Mouse (Mus musculus) adrenal gland, adult 8-10 months (tissue): ENCODE measurements at regions not wholly inside any gene's neighbourhood (a gene's known extent, or its start where the extent isn't known, plus 50 kb on each side); places are given as distances from the start of the nearest gene placed in this dataset.
A peak's percentile ranks its signal among the peaks of the same experiment; 100 is the strongest.
"Not testable (repeated sequence)": the region's sequence is repeated elsewhere in the genome, so short reads cannot be mapped to it uniquely, and the experiment has no call there.

Source experiments
- DNase-seq: peaks from one replicate; pipeline ENCODE4 v3.0.0; 2022

DNA sequence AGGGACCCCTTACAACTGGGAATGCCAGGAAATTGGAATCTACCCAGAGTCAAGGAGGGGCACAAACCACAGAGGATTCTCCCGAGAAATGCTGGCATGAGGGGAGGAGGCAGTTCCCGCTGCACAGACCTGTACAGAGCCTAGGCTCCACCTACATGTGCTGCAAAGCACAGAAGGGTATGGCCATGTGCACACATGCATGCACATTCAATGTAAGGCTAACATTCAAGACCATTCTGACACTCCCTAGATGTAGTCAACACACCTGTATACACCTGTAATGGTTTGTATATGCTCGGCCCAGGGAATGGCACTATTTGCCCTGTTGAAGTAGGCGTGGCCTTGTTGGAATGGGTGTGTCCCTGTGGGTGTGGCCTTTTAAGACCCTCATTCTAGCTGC is 238.0 kb downstream of the Prex1 start:
- no peak for DNase-seq

DNA sequence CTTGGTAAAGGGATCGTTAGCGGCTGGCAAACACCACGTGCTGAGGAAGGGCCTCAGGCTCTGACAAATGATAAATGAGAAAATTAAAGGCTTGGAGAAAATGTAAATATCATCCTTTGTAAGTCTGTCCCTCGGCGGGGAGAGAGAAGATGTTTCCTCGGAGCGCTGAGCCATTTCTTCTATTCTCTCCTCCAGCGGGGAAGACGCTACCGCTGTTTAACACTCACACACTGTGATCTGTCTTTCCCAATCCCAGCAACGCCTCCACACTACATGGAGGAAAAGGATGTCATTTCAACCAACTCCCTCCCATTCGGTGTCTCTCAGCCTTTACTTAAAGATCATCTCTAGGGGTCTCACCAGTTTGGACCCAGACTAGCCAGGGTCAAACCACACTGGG is 239.0 kb downstream of the Prex1 start:
- no peak for DNase-seq

DNA sequence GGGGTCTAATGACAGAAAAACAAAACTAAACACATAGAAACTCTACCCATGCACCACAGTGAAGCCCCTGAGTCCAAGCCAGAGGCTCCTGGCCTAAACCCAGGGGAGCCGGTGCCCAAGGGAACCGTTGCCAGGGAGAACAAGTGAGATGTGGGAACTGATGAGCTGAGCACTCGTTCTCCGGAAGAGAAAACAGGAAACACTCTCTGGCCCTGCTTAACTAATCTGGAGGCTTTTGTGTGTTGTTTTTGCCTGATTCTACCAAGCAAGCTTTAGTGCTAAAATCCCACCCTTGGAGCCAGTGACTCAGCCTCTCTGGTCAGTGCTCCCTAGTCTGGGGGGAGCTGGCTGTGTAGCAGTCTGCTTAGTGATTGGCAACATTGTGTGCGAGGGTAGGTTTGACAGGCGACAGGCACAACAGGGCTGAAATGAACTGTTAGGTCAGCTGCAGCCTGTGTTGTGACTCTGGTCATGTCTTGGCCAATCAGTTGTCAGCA is 242.3 kb downstream of the Prex1 start:
- DNase-seq, result no peak

DNA sequence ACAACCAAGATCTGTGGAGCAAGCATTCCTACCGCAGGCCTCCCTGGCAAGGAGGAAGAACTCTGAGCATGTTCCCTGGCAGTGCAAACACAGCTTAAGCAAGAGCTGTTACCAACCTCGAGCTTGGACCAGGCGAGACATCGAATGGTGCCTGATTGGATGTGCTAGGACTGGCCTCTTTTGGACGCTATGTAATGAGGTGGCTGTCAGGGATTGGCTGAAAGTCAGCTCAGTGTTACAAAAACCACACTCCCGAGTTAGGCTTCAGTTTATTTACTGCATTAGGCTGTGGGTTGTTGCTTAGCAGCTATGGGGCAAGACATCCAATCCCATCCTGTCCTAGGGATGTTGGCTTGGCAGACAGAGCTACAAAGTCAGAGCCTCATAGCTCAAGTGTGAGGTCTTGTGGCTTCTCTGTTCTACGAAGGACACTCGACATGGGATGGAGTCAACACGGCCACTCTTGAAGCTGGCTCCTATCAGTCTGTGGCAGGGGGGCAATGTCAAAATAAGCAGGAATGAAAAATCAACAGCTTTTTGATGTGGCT is 244.5 kb downstream of the Prex1 start:
- DNase-seq, result no peak

DNA sequence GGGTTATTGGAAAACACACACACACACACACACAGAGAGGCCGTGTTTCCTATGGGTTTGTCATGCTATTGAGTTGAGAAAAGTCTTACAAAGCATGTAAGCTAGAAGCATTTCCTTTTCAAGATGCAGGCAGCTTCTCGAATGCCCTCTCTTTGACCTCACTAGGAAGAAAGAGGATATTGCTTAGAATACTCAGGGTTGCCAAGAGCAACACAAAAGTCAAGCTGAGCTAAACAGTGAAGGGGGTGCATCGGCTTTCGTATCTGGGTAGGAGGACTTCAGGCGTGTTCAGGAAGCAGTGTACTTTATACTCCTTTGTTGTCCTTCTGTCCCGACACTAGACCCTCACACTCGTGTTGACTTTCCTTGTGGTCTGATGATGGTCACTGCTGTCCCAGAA is 246.5 kb downstream of the Prex1 start:
- no peak for DNase-seq

DNA sequence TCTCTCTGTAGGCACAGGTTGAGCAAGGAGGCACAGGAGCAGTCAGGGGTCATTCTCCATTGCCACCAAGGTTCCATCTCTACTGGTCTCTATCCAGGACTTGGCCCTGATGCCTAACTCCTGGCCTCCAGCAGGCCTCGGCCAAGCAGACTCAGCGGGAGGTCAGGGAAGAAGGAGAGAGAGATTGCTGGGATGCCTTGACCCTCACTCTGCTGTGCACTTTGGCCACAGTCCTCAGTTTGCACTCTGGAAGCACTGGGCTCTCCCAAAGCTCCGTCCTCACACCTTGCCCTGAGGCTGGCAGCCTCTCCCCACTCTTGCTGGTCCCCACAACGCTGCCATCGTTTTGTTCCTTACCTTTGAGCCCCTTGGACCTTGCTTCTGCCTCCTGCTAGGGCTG is 248.1 kb downstream of the Prex1 start:
- no peak for DNase-seq

DNA sequence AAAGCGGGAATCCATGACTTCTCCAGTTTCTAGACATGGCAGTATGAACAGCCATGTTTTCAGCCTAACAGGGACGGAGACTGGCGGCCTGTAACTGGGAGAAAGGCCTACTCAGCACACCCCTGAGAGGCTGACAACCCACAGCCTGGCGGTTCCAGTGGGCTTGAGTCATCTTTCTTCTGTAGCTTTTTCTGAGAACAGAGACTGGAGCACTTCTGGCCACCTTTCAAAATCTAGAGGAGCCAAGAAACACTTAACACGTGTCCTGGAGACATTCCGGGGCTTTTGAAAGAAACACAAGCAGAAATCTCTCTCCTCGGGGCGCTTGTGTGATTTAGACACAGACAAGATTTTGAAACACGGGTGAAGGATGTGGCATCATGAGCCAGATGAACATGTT is 250.1 kb downstream of the Prex1 start:
- DNase-seq, result no peak

DNA sequence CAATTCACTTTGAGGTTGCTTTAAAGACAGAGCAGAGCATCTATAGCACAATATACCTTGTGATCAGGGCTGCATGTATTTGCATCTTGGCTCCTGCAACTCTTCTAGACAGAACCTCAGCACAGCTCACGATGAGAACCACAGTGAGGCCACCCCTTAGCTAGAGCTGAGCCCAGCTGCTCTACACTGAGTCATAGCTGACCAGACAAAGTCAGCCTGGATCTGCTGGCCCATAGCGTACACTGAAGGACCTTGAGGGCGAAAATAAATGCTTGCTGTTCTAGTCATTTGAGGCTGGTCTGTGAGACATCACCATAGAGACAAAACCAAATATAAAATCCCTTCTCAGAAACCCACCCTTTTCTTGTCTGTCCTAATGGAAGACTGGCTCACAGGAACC is 251.7 kb downstream of the Prex1 start:
- DNase-seq, result no peak

DNA sequence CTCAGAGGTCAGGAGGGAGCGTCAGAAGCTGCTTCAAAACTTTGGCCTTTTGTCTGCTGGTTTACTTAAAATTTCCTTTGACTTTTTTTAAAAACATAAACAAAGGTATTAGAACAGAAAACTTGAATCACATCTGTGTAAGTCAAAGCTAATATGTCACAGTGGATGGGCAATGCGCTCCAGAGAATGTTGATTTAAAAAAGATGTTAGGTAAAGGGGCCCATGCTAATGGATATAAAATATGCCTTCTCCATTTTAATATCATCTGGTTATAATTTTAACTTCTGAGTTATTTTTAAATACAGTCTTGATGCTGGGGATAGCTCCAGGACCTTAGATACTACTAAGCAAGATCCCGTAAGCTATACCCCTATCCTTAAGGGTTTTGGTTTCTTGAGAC is 252.5 kb downstream of the Prex1 start:
- no peak for DNase-seq

DNA sequence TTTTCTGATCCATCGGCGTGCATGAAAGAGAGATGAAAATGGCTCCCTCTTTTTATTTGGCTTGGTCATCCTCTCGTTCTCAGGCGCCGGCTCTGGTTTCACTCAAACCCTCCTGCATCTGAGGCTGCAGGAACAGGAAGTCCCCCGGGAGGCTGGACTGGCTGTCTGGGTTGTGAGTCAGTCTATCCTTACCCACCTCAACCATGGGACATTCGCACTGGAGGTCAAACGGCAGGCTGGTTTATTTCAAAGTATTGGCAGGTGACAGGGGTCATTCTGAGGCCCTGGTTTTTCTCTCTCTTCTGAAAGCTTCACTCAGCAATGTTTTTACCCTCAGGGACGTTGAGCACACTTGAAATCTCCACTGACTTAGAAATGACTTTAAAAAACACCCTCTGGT is 253.7 kb downstream of the Prex1 start:
- DNase-seq, result no peak

DNA sequence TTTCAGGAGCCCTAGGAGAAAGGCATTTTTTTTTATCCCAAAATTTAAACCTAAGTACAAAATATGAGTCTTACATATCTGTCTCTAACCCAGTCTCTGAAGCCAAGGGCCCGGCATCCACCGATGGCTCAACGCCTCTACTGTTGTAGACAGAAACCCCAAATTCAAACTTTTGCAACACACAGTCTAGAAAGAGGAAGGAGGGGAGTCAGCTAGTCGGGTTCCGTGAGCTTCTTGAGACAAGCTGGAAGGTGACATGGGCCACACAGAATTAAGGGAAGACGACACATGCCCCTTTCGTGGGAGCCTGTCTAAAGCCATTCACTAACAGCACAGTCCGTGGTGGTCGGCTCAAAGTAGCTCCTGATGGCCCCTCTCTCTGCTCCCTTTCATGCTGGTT is 254.7 kb downstream of the Prex1 start:
- DNase-seq, result no peak

DNA sequence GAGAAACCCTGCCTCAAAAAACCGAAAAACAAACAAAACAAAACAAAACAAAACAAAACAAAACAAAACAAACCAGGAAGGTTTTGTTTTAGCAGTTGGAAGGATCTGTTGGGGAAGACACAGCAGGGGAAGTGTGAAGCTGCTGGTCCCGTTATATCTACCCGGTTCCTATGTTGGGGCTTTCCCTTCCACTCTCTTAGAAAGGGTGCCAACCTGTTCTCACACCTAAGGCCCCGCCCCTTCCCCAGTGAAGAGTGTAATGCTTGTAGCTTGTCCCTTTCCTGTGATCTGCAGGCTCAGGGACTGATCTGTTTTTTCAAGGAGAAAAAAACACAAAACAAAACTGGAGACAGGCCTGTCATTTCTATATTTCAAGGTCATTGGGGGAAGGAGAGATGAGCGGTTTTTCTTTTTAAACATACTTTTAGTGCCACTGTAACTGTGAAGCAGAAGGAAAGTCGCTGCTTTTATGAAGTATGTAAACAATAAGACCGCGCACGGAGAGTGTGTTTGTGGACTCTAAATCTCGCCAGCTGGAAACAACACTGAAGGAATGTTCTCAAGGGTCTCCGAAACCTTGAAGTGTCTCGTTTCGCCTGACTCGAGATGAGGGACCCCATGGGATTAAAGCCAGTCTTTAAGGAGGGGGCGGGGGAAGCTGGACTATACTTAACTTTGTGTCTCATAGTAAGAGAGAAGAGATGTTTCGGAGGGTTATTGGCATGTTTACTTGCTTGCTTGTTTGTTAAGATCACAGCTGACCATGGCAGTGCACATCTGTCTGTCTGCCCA is 256.1 kb downstream of the Prex1 start:
- no peak for DNase-seq

DNA sequence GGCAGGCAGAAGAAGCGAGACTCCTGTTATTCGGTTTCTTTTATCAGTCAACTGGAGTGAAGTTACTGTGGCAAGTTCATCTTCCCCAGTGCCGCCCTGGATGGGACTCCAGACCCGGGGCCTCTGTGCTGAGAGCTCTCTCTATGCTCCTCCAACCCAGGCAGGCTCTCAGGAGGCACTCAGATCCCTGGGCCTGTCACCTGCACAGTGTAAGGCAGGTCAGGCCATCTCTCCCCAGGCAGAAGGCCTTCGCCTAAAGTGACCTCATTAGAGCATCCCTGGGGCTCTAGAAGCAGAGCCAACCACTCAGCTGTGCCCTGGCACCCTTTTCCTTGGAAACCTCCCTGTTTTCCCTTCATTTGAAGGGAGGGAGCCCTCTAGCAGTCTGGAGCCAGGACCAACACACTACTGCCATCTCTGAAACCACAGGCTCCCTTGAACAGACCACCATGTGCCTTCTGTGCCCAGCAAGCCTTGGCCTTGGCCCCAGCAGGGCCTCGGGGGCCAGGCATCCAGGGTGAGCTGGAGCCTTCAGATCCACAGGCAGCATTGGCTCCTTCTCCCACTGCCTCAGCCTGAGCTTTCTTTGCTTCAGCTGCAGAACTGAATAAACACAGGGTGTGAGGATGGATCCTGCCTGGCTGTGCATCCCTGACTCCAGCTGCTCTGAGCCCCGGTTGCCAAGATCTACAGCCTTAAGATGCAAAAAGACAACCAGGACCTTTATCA is 259.3 kb downstream of the Prex1 start:
- DNase-seq, result not testable (repeated sequence)

DNA sequence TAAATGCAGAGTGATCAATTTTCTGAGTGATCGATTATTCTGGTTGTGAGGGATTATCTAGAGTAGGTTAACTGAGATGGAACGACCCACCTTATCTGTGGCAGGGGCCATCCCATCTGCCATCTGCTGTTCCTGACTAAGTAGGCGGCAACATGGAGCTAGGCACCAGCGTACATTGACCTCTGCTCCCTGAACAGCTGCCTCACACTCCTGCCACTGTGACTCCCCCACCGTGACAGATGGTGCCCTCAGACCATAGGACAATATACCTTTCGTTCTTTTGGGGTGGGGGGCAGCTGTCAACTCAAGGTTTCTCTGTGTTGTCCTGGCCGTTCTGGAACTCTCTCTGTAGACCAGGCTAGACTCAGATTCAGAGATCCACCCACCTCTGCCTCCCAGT is 262.7 kb downstream of the Prex1 start:
- DNase-seq, result no peak

DNA sequence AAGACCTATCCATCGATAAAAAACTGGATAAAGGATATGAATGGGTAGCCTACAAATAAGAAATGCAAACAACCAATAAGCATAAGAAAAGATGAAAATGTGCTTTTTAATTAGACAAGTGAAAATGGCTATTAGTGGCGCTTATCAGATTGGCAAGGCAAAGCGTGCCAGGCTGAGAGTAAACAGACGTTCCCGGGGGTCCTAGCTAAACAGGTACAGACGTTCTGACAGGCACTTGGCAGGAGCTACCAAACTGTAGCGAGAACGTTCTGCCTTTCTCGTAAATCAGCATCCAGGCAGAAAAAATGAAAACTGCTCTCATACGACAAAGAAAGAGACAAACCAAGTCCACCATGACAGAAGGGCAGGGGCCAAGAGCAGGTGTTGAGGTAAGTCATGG is 263.3 kb downstream of the Prex1 start:
- no peak for DNase-seq

DNA sequence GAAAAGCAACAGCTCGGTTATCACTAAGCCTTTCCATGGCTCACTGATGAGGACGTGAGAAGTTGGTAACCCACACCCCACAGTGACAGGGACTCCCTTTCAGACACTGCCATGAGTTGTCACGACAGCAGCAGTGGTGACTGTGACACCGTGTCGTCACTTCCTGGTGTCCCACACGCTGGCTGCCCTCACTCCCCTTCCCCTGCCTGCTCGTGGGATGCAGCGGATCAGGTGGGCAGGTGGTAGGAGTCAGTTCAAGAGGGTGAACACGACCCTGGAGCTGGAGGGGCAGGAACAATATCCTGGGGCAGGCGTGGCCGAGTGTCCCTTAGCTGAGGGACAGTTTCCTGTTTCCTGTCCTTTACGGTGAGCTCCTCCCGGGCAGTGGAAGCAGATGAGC is 264.9 kb downstream of the Prex1 start:
- no peak for DNase-seq

DNA sequence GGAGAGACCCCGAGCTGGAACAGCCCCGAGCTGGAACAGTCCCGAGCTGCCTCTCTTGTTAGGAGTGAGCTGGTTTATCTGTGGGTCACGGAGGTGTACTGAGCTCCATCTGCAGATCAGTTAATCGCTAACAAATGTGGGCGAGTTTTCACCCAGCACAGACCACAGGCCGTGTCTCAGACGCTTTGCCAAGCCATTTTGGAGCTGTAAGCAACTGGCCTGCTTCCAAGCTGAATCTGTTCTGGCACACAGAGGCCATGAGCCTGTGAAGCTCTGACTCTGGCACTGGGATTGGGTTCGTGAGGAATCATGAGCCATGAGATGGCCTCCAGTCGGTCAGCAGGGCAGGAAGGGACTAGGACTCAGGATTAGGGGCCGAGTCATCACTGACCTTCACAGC is 265.5 kb downstream of the Prex1 start:
- peak; percentile 62 for DNase-seq

DNA sequence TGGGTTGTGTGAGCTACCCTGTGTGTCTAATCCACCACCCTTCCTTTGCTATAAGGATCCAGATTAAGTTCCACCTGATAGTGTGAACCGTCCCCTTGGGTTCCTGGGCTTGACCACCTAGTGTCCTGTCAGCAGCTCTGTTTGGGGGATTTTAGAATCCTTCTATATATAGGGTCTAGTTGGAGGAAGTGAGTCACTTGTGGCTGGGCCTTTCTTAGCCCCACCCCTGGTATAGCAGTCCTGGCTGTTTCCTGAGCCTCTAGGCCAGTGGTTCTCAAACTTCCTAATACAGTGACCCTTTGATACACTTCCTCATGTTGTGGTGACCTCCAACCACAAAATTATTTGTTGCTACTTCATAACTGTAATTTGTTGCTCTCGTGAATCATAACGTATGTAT is 267.1 kb downstream of the Prex1 start:
- DNase-seq, result no peak

DNA sequence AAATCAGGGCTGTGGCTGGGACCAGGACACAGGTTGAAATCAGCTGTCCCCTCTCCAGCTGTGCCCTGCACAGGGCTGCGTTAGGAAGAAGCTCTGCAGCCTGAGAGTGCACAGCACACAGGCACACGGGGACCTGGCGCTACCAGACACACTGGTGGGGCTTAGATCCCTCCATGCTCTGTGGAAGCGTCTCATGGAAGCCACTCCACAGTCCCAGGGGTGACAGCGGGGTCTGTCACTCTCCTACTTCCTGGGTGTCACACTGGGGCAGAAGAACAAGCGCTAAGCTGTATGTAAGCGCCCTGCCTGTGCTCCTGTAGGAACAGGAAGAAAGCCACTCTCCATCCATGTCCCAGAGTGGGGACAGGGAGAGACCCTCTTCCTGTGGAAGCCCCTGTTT is 267.8 kb downstream of the Prex1 start:
- DNase-seq, result not testable (repeated sequence)

DNA sequence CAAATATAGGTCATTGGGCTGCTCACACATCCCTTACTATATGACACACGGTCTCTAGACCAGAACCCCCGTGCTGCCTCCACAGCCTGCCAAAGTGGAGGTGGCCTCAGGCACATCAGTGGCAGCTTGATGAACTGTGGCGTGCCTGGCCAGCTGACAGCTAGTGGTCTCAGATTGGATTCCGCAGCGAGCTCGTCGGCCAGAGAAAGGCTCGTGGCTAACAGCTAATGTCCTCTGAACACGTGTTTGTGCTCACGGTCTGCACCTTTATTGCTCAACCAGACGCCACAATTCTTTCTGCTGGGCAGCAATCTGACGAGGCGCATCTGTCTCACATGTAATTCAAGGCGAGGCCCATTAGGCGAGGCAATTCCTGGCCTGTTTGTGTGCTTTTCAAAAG is 270.6 kb downstream of the Prex1 start:
- no peak for DNase-seq

DNA sequence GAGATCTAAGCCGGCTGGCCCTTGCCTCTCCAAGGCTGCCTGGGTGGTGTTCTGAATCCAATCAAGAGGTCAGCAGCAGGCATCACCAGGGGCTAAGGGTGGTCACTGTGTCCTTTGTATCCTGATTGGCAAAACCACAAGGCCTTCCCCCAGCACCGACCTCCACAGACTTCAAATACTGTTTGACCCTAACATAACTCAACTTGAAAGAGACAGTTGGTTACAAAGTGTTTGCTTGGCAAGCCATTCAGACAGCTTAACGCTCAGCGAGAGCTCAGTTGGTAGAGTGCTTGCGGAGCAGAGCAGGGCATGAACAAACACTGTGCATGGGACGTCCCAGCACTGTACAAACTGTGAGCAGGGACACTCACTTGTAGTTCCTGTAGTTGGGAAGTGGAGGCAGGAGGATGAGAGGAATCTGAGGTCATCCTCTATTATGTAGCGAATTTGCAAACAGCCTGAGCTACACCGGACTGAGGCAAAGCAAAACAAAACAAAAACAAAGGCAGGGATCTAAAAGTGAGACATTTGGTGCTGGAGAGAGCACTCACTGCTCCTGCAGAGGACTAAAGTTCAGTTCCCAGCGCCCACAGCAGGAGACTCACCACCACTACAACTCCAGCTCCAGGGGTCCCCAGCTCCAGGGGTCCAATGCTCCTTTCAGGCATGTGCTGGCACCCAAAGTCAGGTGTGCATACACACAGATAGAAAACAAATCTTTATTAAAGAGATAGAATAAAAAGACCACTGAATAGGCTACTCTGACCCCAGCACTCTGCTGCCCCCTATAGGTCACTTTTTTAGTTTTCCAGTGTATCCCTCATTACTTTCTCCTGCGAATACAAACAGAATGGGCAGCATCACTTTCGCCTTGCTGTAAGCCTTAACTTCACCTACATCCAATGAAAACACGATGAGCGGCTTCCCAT is 273.5 kb downstream of the Prex1 start:
- DNase-seq, result no peak

DNA sequence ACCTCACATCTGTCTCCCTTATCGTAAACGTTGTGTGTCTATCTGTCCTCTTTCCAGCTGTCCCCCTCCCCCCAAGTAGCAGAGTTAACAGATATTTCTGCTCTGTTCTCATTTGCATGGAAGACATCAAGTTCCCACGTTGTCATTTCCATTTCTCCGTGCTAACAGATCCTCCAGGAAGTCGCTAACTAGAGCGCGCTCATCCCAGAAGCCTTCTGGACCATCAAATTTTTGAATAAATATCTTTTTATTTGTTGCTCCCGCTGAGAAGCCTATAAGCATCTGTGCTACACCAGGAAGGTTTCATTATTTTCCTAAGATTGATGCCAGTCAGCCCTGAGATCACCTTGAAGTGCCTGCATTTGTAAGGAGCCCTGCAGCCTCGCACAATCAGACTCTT is 275.4 kb downstream of the Prex1 start:
- no peak for DNase-seq

DNA sequence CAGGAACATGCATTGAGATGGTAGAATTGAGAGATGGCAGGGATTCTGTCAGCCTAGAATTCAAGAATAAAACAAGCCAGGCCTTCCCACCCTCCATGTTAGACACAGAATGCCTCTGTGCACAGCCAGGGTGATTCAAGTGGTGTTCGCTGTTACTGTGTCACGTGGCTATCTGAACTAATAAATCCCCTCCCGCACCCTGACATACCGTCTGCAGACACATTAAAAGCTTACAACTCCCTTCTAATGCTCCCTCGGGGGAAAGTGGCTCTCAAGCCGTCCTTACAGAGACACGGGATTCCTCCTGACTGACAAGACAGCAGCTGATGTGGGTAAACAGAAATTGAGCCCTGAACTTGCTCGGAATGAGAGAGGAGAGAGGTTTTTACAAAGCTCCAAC is 279.1 kb downstream of the Prex1 start:
- DNase-seq, result no peak
